Mouse (Mus musculus): ENCODE measurements at regions not wholly inside any gene's neighbourhood (a gene's known extent, or its start where the extent isn't known, plus 50 kb on each side); places are given as distances from the start of the nearest gene placed in this dataset.
A peak's percentile ranks its signal among the peaks of the same experiment; 100 is the strongest.

DNA sequence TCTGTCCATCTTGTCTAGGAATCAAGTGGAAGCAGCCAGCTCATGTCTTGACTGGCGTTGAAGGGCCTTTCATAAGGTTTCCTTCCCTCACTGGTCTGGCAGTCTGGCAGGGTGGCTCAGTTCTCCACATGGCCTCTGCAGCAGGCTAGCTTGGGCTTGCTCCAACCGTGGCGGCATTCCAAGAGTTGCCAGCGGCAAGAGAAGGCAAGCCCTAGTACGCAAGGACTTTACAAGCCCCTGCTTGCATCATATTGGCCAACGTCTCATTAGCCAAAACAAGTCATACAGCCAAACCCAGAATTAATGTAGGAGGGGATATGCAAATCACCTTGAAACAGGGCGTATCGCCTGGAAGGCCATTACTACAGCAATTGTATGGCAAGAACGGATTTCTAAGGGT is 101.2 kb upstream of the Trpm1 start:
- H3K4me2 ChIP-seq (ENCODE audit: low read depth, low read length) = no peak overlapping the region
- H3K4me1 ChIP-seq (ENCODE audit: control insufficient read depth, insufficient read depth, low read length) = peaks cover 23% of the 10 kb centered on the region
- no peaks in the 10 kb centered on the region for H3K36me3 ChIP-seq (ENCODE audit: control insufficient read depth, insufficient read depth)
- H3K27me3 ChIP-seq (ENCODE audit: control insufficient read depth, insufficient read depth, low read length) = no peaks in the 10 kb centered on the region
- H3K27ac ChIP-seq (ENCODE audit: low read length) = no peak overlapping the region
- no peak for ATAC-seq (replicated peaks; ENCODE audit: extremely low read depth, insufficient read depth, low FRiP score)
- 87% methylated on average over 9 of the region's 9 CpGs for WGBS
- no peaks in the 10 kb centered on the region for H3K9me3 ChIP-seq (replicated peaks; ENCODE audit: control insufficient read depth, low read length)
- H3K4me3 ChIP-seq (ENCODE audit: low read length) = no peak overlapping the region
- no peak overlapping the region for H3K9ac ChIP-seq (ENCODE audit: low read length)

DNA sequence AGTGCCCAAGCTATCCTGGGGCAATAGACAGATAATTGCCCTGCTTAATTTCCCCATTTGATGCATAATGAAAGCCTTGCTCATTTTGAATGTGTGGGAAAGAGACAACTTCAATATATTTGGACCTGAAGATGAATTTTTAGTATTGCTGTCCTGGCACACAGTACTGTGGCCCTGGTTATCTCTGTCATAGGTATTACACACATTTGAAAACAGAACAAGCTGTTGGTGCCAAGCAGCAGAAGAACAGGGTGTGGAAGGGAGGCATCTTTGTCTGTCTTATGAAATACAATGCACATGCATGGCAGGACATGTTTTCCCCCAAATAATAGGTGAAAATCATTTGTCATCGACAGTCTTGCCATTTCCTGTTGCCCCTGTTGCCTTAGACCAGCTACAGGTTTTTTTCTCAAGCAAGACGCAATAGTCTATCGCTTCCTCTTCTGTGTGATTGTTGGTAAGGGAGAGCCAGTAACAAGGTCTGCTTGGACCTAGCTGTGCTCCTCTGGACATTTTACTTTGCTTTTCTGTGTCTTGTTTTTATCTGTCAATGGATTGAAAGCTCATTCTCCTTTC is 102.7 kb upstream of the Trpm1 start:
- H3K9ac ChIP-seq (ENCODE audit: low read length) = no peak overlapping the region
- no peaks in the 10 kb centered on the region for H3K9me3 ChIP-seq (replicated peaks; ENCODE audit: control insufficient read depth, low read length)
- H3K27me3 ChIP-seq (ENCODE audit: control insufficient read depth, insufficient read depth, low read length) = no peaks in the 10 kb centered on the region
- no peak overlapping the region for H3K27ac ChIP-seq (ENCODE audit: low read length)
- H3K4me2 ChIP-seq (ENCODE audit: low read depth, low read length) = no peak overlapping the region
- no peak overlapping the region for H3K4me3 ChIP-seq (ENCODE audit: low read length)
- peaks cover 22% of the 10 kb centered on the region for H3K4me1 ChIP-seq (ENCODE audit: control insufficient read depth, insufficient read depth, low read length)
- H3K36me3 ChIP-seq (ENCODE audit: control insufficient read depth, insufficient read depth) = no peaks in the 10 kb centered on the region
- ATAC-seq (replicated peaks; ENCODE audit: extremely low read depth, insufficient read depth, low FRiP score) = no peak
- WGBS = 72% methylated on average over 3 of the region's 3 CpGs

DNA sequence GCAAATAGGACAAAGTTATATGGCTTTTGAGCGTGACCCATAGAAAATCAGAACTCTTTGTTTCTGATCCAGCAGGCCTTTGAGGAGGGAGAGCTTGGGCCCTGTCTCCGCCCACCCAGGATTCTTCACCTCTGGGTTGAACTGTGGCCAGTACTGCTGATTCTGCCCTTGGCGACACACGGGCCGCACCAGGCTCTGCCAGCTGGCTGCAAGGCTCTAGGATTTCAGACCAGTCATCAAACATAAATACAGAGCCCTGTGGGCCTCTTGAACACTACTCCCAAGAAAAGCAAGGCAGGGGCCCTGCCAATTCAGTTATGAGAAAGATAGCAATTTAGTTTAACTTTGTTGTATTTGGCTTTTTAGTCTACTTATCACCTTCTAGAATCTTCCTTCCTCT is 103.4 kb upstream of the Trpm1 start:
- H3K9me3 ChIP-seq (replicated peaks; ENCODE audit: control insufficient read depth, low read length) = no peaks in the 10 kb centered on the region
- no peak overlapping the region for H3K4me3 ChIP-seq (ENCODE audit: low read length)
- peaks cover 22% of the 10 kb centered on the region for H3K4me1 ChIP-seq (ENCODE audit: control insufficient read depth, insufficient read depth, low read length)
- 0 out of 2 replicates have a peak overlapping the region, but pooled peaks have one; percentile 8 for H3K9ac ChIP-seq (ENCODE audit: low read length)
- no peaks in the 10 kb centered on the region for H3K36me3 ChIP-seq (ENCODE audit: control insufficient read depth, insufficient read depth)
- 55% methylated on average over 5 of the region's 5 CpGs for WGBS
- H3K27me3 ChIP-seq (ENCODE audit: control insufficient read depth, insufficient read depth, low read length) = no peaks in the 10 kb centered on the region
- no peak for ATAC-seq (replicated peaks; ENCODE audit: extremely low read depth, insufficient read depth, low FRiP score)
- no peak overlapping the region for H3K4me2 ChIP-seq (ENCODE audit: low read depth, low read length)
- peak overlapping the region; percentile 72 for H3K27ac ChIP-seq (ENCODE audit: low read length)

DNA sequence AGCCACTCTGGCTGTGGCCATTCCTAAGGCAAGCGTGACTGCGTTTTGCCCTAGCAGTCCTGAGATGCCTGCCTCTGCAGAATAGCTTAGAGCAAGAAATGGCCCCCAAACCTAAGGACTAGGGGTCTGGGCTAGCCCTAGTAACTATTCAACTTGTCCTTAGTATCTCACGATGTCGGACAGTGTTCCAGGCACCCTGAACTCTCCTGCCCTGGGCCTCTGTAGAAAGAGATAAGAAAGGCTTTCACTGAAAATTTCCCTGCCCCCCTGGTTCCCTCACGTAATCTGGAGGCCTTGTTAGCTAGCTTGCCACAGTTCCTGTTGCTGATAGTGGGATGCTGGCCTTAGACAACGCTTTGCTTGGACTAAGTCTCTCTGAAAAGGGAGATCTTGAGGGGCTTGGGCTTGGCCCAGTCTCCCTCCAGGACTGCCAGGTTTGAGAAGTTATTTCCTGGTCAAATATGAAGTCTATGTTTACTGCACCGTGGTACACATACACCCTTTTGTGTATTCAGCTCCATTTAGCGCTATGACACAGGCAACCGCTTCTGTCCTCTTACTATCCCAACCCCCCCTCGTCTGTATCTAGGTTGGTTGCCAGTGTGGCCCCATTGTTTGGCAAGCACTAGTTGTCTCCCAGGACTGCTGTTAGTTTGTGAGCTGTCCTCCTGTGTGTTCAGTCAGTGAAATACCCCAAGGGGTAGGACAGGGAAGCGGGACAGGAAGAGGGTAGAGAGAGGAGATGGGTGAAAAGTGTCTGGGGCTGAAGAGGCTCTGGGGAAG is 104.3 kb upstream of the Trpm1 start:
- WGBS = 34% methylated on average over 11 of the region's 11 CpGs
- no peaks in the 10 kb centered on the region for H3K36me3 ChIP-seq (ENCODE audit: control insufficient read depth, insufficient read depth)
- H3K9me3 ChIP-seq (replicated peaks; ENCODE audit: control insufficient read depth, low read length) = no peaks in the 10 kb centered on the region
- H3K4me2 ChIP-seq (ENCODE audit: low read depth, low read length) = peak overlapping the region; percentile 75
- H3K4me3 ChIP-seq (ENCODE audit: low read length) = peak overlapping the region; percentile 49
- H3K27me3 ChIP-seq (ENCODE audit: control insufficient read depth, insufficient read depth, low read length) = no peaks in the 10 kb centered on the region
- H3K27ac ChIP-seq (ENCODE audit: low read length) = peak overlapping the region; percentile 72
- H3K4me1 ChIP-seq (ENCODE audit: control insufficient read depth, insufficient read depth, low read length) = peaks cover 22% of the 10 kb centered on the region
- peak; percentile 49 for ATAC-seq (replicated peaks; ENCODE audit: extremely low read depth, insufficient read depth, low FRiP score)
- peak overlapping the region; percentile 76 for H3K9ac ChIP-seq (ENCODE audit: low read length)

DNA sequence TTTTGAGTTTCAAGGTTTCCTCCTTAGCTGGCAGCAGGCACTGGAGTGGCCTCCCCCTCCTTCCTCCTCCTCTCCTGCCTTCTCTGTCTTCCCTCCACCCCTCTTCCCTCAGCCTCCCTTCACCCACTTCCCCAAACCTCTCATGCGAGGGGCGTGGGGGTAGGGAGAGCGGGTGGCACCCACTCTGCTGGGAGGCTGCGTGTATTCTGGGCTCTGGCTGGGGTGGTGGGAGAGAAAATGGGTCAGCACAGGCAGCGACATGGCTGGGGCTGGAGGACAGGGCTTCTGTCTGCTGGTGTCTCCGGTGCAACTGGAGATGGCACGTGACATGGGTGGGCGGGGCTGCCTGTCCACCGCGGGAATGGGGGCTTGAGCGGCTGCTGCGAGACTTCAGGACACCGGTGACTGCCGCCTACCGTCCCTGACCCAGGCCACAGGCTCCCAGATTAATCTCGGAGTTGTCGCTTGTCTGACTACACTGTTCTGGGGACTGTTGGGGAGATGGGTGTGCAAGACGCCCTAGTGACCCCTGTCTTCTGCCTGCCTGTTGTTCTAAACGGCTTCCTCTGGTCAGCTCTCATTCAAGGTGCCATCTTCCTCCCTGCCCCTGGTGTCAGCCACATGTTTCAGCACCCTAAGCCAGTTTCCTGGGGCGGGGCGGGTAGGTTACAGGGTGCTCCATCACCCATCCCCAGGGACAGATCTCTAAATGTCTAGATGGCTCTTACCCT is 105.0 kb upstream of the Trpm1 start:
- no peaks in the 10 kb centered on the region for H3K36me3 ChIP-seq (ENCODE audit: control insufficient read depth, insufficient read depth)
- H3K27me3 ChIP-seq (ENCODE audit: control insufficient read depth, insufficient read depth, low read length) = no peaks in the 10 kb centered on the region
- no peaks in the 10 kb centered on the region for H3K9me3 ChIP-seq (replicated peaks; ENCODE audit: control insufficient read depth, low read length)
- H3K9ac ChIP-seq (ENCODE audit: low read length) = peak overlapping the region; percentile 76
- peaks cover 22% of the 10 kb centered on the region for H3K4me1 ChIP-seq (ENCODE audit: control insufficient read depth, insufficient read depth, low read length)
- peak overlapping the region; percentile 72 for H3K27ac ChIP-seq (ENCODE audit: low read length)
- peak overlapping the region; percentile 75 for H3K4me2 ChIP-seq (ENCODE audit: low read depth, low read length)
- peak overlapping the region; percentile 49 for H3K4me3 ChIP-seq (ENCODE audit: low read length)
- 3% methylated on average over 21 of the region's 21 CpGs for WGBS
- ATAC-seq (replicated peaks; ENCODE audit: extremely low read depth, insufficient read depth, low FRiP score) = peak; percentile 83

DNA sequence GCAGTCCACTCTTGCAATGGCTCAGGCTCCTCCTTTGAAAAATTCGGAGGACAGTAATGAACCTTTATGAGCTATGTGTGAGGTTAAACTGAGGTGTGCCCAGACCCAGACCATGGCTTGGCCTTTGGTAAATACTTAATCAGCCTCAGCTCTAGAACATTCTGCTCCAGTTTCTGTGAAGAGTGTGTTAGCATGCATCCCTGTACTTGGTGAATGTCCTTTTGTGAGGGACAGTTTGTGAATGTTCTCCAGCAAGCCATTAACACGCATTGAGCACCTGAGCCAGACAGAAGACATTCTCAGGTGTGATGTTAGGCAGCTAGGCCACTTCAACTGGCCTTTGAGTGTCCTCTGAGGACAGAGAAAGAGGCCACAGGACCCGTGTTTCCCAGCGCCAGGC is 105.8 kb upstream of the Trpm1 start:
- Histone ChIP-seq H3K36me3 (ENCODE audit: control insufficient read depth, insufficient read depth) (no peaks in the 10 kb centered on the region), H3K4me3 (ENCODE audit: low read length) (no peak overlapping the region), H3K27me3 (ENCODE audit: control insufficient read depth, insufficient read depth, low read length) (no peaks in the 10 kb centered on the region), H3K4me1 (ENCODE audit: control insufficient read depth, insufficient read depth, low read length) (peaks cover 22% of the 10 kb centered on the region), H3K9me3 (replicated peaks; ENCODE audit: control insufficient read depth, low read length) (no peaks in the 10 kb centered on the region), H3K4me2 (ENCODE audit: low read depth, low read length) (no peak overlapping the region; the same call in 1 of the 2 replicates), H3K27ac (ENCODE audit: low read length) (peak overlapping the region; percentile 72), H3K9ac (ENCODE audit: low read length) (no peak overlapping the region)
- 70% methylated on average over 4 of the region's 4 CpGs for WGBS
- ATAC-seq (replicated peaks; ENCODE audit: extremely low read depth, insufficient read depth, low FRiP score) = no peak

DNA sequence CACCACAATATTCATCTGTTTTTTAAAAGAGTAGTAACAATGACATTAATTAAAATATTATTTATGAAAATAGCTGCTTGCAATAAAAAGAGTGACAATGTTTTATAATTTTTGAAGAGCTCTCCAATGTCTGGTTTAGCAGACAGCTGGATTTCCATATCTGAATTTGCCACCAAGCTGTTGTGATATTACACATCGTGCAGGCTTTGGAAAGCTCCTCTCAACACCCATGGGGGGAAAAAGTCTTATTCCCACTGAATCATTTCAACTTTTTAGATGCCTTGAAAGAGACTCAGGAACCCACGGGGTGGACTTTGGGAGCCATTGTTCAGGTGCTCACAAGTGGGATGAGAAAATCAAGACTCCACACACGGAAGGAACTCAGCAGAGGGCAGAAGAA is 106.6 kb upstream of the Klf13 start:
- no peaks in the 10 kb centered on the region for H3K36me3 ChIP-seq (ENCODE audit: control insufficient read depth, insufficient read depth)
- no peak overlapping the region for H3K4me2 ChIP-seq (ENCODE audit: low read depth, low read length)
- H3K9me3 ChIP-seq (replicated peaks; ENCODE audit: control insufficient read depth, low read length) = no peaks in the 10 kb centered on the region
- WGBS = 77% methylated on average over 3 of the region's 3 CpGs
- H3K4me3 ChIP-seq (ENCODE audit: low read length) = no peak overlapping the region
- H3K4me1 ChIP-seq (ENCODE audit: control insufficient read depth, insufficient read depth, low read length) = peaks cover 22% of the 10 kb centered on the region
- no peak overlapping the region for H3K9ac ChIP-seq (ENCODE audit: low read length)
- no peak for ATAC-seq (replicated peaks; ENCODE audit: extremely low read depth, insufficient read depth, low FRiP score)
- H3K27me3 ChIP-seq (ENCODE audit: control insufficient read depth, insufficient read depth, low read length) = no peaks in the 10 kb centered on the region
- H3K27ac ChIP-seq (ENCODE audit: low read length) = no peak overlapping the region

DNA sequence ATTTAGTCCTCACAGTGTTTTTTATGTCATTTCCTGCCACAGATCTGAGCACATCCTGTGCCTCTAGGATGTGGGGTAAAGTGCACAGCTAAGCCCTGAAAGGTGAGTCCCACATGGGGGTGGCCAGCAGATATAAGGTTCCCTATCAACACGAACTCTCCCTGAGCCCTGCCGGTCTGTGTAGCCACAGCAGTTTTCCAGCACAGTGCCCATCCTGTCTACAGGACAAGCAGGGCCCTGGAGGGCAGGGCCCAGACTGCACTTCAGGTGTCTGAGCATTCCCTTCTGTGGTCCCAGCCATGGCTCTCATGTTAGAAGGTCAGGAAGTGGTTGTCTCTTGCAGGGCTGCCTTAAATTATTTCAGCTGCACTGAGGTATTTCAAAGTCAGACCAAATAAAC is 104.3 kb upstream of the Klf13 start:
- no peaks in the 10 kb centered on the region for H3K9me3 ChIP-seq (replicated peaks; ENCODE audit: control insufficient read depth, low read length)
- 48% methylated on average over 2 of the region's 2 CpGs for WGBS
- H3K27me3 ChIP-seq (ENCODE audit: control insufficient read depth, insufficient read depth, low read length) = no peaks in the 10 kb centered on the region
- H3K4me2 ChIP-seq (ENCODE audit: low read depth, low read length) = no peak overlapping the region
- peak overlapping the region; percentile 54; the same call in 1 of the 2 replicates for H3K27ac ChIP-seq (ENCODE audit: low read length)
- H3K4me1 ChIP-seq (ENCODE audit: control insufficient read depth, insufficient read depth, low read length) = peaks cover 12% of the 10 kb centered on the region
- no peaks in the 10 kb centered on the region for H3K36me3 ChIP-seq (ENCODE audit: control insufficient read depth, insufficient read depth)
- ATAC-seq (replicated peaks; ENCODE audit: extremely low read depth, insufficient read depth, low FRiP score) = peak; percentile 52
- H3K4me3 ChIP-seq (ENCODE audit: low read length) = no peak overlapping the region
- no peak overlapping the region for H3K9ac ChIP-seq (ENCODE audit: low read length)

DNA sequence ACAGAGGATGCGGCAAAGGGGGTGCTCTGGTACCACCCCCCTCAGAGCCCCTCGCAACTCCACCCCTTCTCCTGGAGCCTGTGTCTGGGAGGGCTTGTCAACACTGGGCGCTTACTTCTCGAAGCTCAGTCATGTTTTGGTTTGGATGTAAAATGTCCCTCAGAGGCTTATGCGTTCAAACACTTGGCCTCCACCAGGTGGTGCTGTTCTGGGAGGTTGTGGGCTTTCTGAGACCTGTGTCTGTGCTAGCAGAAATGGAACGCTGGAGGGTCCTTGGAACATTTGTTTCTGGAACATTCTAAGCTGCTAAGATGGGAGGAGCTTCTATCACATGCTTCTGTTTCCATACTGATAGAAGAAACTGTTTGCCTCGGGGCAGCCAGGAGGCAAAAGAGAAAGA is 102.6 kb upstream of the Klf13 start:
- no peak overlapping the region for H3K27ac ChIP-seq (ENCODE audit: low read length)
- no peak overlapping the region for H3K4me3 ChIP-seq (ENCODE audit: low read length)
- no peaks in the 10 kb centered on the region for H3K27me3 ChIP-seq (ENCODE audit: control insufficient read depth, insufficient read depth, low read length)
- H3K9me3 ChIP-seq (replicated peaks; ENCODE audit: control insufficient read depth, low read length) = no peaks in the 10 kb centered on the region
- no peak overlapping the region for H3K9ac ChIP-seq (ENCODE audit: low read length)
- H3K4me2 ChIP-seq (ENCODE audit: low read depth, low read length) = no peak overlapping the region
- no peaks in the 10 kb centered on the region for H3K36me3 ChIP-seq (ENCODE audit: control insufficient read depth, insufficient read depth)
- whole genome bisulfite sequencing = 91% methylated on average over 7 of the region's 7 CpGs
- H3K4me1 ChIP-seq (ENCODE audit: control insufficient read depth, insufficient read depth, low read length) = peaks cover 11% of the 10 kb centered on the region
- ATAC-seq (replicated peaks; ENCODE audit: extremely low read depth, insufficient read depth, low FRiP score) = no peak
